Mouse (Mus musculus) MEL (cell line): ENCODE data around the gene Scgb1b12. TPM values are rescaled to one million over a fixed set of nuclear protein-coding genes. Genes with fewer than 3 reads are reported as not detected.
"Not testable (repeated sequence)": the region's sequence is repeated elsewhere in the genome, so short reads cannot be mapped to it uniquely, and the experiment has no call there.

ENCODE experiments used
- DNase-seq: peaks from one replicate; pipeline ENCODE4 v3.0.0; 2011; ENCODE audit warnings: low read depth, low spot score
- H3K27ac ChIP-seq: 2 replicates; pipeline ENCODE4 v1.5.1; 2012; ENCODE audit warnings: low read depth, mild to moderate bottlenecking, control low read depth, low read length, moderate library complexity; ENCODE audit not compliant: control insufficient read depth
- H3K27me3 ChIP-seq, 2 experiments: fragments of 150-350 bp in 1 of 2; sonication (generic) in 1 of 2; 2 replicates each; pipeline ENCODE4 v1.6.1; 2012; ENCODE audit warnings: low read length in 2 of 2, mild to moderate bottlenecking in 2 of 2, improper control_type of control experiment in 1 of 2, moderate library complexity in 1 of 2; ENCODE audit not compliant: insufficient read depth in 2 of 2, control insufficient read depth in 1 of 2
- H3K36me3 ChIP-seq, 2 experiments: 2 replicates each; pipeline ENCODE4 v1.6.1; 2012 to 2014; ENCODE audit warnings: low read length in 2 of 2, improper control_type of control experiment in 1 of 2, inconsistent platforms in 1 of 2, mild to moderate bottlenecking in 1 of 2; ENCODE audit not compliant: insufficient read depth in 2 of 2, control insufficient read depth in 1 of 2
- H3K4me1 ChIP-seq, 2 experiments: fragments of 150-350 bp in 1 of 2; sonication (generic) in 1 of 2; 2 replicates each; pipeline ENCODE4 v1.6.1; 2012; ENCODE audit warnings: low read length in 2 of 2, improper control_type of control experiment in 1 of 2, mild to moderate bottlenecking in 1 of 2; ENCODE audit not compliant: insufficient read depth in 2 of 2, control insufficient read depth in 1 of 2
- H3K4me3 ChIP-seq, 2 experiments: fragments of 150-350 bp in 1 of 2; sonication (generic) in 1 of 2; 2 replicates each; pipeline ENCODE4 v1.5.1; 2012; ENCODE audit warnings: low read depth in 2 of 2, low read length in 2 of 2, mild to moderate bottlenecking in 2 of 2, moderate library complexity in 2 of 2, control low read depth in 1 of 2, improper control_type of control experiment in 1 of 2; ENCODE audit not compliant: control insufficient read depth in 1 of 2, insufficient read depth in 1 of 2
- H3K79me2 ChIP-seq: 2 replicates; pipeline ENCODE4 v1.6.1; 2012; ENCODE audit warnings: mild to moderate bottlenecking, low read length, moderate library complexity; ENCODE audit not compliant: control insufficient read depth, poor library complexity, insufficient read depth
- H3K9ac ChIP-seq: 2 replicates; pipeline ENCODE4 v1.6.1; 2012; ENCODE audit warnings: low read depth, mild to moderate bottlenecking, control low read depth, low read length, moderate library complexity; ENCODE audit not compliant: control insufficient read depth, poor library complexity, severe bottlenecking
- H3K9me3 ChIP-seq: fragments of 150-350 bp; sonication (generic); replicated peaks from 2 replicates; pipeline ENCODE4 v1.6.1; 2012; ENCODE audit warnings: mild to moderate bottlenecking, low read length, improper control_type of control experiment, moderate library complexity; ENCODE audit not compliant: insufficient read depth
- polyA plus RNA-seq, 2 experiments: library from polyadenylated mRNA; stranded (reverse) in 1 of 2; unstranded in 1 of 2; fragments of >175 nt in 1 of 2; fragments of >200 nt in 1 of 2; gene quantifications; 2 replicates each; pipeline versions ENCODE4 v1.2.1 to v1.2.4; 2012; ENCODE audit warnings: low replicate concordance in 2 of 2, low read depth in 1 of 2; ENCODE audit not compliant: insufficient read length in 2 of 2, insufficient read depth in 1 of 2, missing spikeins in 1 of 2
- total RNA-seq: library from RNA; depleted of rRNA; stranded (reverse); fragments of 300-350 nt; gene quantifications from 2 replicates; pipeline ENCODE4 v1.2.3, GENCODE M21; 2012; rRNA removed

The Scgb1b12 gene
- not detected in 2 replicates for total RNA-seq
- not detected for polyA plus RNA-seq

- not testable (repeated sequence) for DNase-seq, H3K4me3 ChIP-seq, H3K9me3 ChIP-seq, H3K9ac ChIP-seq, H3K4me1 ChIP-seq, H3K27ac ChIP-seq, H3K27me3 ChIP-seq, H3K79me2 ChIP-seq, H3K36me3 ChIP-seq
Measured at GRCm38 (mm10) chr7:32333882-32334281, at the start of gene Scgb1b12. Gene Scgb1b12 (plus strand): TSS chr7:32334182.

- H3K4me3 ChIP-seq, H3K4me1 ChIP-seq, H3K27me3 ChIP-seq, DNase-seq, H3K27ac ChIP-seq, H3K36me3 ChIP-seq, H3K9ac ChIP-seq, H3K79me2 ChIP-seq, H3K9me3 ChIP-seq: not testable (repeated sequence)
Measured at GRCm38 (mm10) chr7:32327145-32327544, 6.8 kb upstream of the Scgb1b12 start, which contains the start of gene Scgb2b12. Gene Scgb2b12 (minus strand): TSS chr7:32327245.

Other genes with a start within 250 kb of the Scgb1b12 start
- not detected in 2 replicates for gene Scgb1b10, start 233.3 kb upstream of the Scgb1b12 start, total RNA-seq
- gene Scgb1b10, start 233.3 kb upstream of the Scgb1b12 start, polyA plus RNA-seq = not detected
- gene Scgb2b11, start 123.0 kb upstream of the Scgb1b12 start, total RNA-seq = not detected in 2 replicates
- not detected for gene Scgb2b11, start 123.0 kb upstream of the Scgb1b12 start, polyA plus RNA-seq
- not detected in 2 replicates for gene Scgb1b11, start 111.3 kb upstream of the Scgb1b12 start, total RNA-seq
- gene Scgb1b11, start 111.3 kb upstream of the Scgb1b12 start, polyA plus RNA-seq = not detected
- not detected in 2 replicates for gene Scgb2b12, start 6.9 kb upstream of the Scgb1b12 start, total RNA-seq
- not detected for gene Scgb2b12, start 6.9 kb upstream of the Scgb1b12 start, polyA plus RNA-seq
- gene Scgb1b29, start 107.4 kb downstream of the Scgb1b12 start, total RNA-seq = not detected in 2 replicates
- not detected for gene Scgb1b29, start 107.4 kb downstream of the Scgb1b12 start, polyA plus RNA-seq